Mouse (Mus musculus): ENCODE data around the gene Rabep1.

DNA sequence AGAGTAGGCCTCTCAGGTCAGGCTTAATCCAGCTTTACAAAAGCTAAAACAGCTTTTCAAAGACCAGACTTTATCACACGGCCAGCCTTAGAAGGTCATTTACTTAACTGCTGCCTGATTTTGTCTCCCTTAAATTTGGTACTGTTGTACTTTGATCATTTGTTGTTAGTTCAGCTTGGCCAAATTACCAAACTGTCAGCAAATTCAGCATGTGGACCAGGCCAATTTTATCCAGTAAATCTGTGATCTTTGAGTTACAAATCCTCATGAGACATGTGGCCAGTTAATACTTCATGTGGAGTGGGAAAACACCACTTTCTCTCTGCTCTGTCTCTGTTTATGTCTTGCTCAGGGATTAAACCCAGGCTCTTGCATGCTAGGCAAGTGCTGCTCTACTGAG, 128.0 kb downstream of the Rabep1 start:
- TF ChIP-seq CTCF (IDR thresholded peaks at IDR 0.05; ENCODE audit: low read depth) (no peak), EP300 (IDR thresholded peaks at IDR 0.05; ENCODE audit: low read depth) (no peak)
